Mouse (Mus musculus) gastrocnemius, adult 2 months (tissue): Measurements from ENCODE around the gene Uqcr11. TPM values are rescaled to one million over a fixed set of nuclear protein-coding genes. Genes with fewer than 3 reads are reported as not detected.

Experiments used
- DNase-seq: peaks from one replicate; pipeline ENCODE4 v3.0.0; 2022
- H3K27ac ChIP-seq: fragments of 200-600 bp; 2 replicates; pipeline ENCODE4 v1.8.1; 2022; ENCODE audit warnings: mild to moderate bottlenecking
- H3K4me3 ChIP-seq: fragments of 200-600 bp; 2 replicates; pipeline ENCODE4 v1.8.1; 2022; ENCODE audit warnings: mild to moderate bottlenecking, moderate library complexity
- CTCF ChIP-seq: fragments of 200-600 bp; IDR thresholded peaks from 2 replicates; pipeline ENCODE4 v1.8.1; 2022; ENCODE audit warnings: antibody characterized with exemption, mild to moderate bottlenecking, moderate library complexity
- intact Hi-C: fragments of 180-260 bp; cut with DNase I; formaldehyde crosslinking; loops from one replicate; pipeline ENCODE4 v1.15.1; 2025
- total RNA-seq, 2 experiments: library from RNA; stranded (reverse); gene quantifications; 2 replicates each; pipeline ENCODE4 v1.2.3; 2021

Uqcr11 gene
- total RNA-seq, 2 experiments from 2014 or later = 776 to 1,068 TPM

DNA sequence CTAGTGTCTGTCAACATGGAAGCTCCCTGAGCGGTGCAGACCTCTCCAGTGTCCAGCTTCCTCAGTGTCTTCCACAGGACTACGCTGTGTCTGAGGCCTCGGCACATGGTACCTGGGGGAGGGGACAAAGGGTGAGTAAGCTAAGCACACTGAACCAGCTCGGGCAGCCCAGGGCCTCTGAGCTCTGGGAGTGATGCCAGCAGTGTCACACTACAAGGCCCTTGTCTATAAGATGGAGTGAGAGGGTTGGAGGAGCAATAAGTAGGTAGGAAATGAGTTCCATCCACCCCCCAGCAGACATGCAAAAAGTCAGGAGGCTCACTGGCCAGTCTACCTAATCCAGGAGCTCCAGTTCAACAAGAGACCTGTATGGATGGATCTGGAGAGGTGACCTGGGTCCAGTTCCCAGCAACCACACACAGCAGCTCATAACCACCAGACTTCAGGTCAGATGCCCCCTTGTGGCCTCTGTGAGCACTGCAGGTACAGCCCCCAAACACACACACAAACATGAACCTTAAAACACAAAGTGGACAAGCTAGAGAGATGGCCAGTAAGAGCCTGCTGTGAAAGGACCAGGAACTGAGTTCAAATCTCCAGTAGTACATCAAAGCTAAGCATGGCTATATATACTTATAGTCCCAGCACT, 3.5 kb downstream of the Uqcr11 start:
- TF ChIP-seq CTCF = peak; percentile 71
- DNase-seq = no peak
- H3K27ac ChIP-seq = no peak overlapping the region
- intact Hi-C loops = loop anchor here (10.0 kb wide), 1 partner anchor 302 kb away; the partner anchor contains the start of genes Izumo4 and Mob3a
- H3K4me3 ChIP-seq = no peak overlapping the region

- Histone ChIP-seq H3K27ac (peak overlapping the region; percentile 89), H3K4me3 (no peak overlapping the region; the same call in 1 of the 2 replicates)
- no peak for DNase-seq
- no peak for TF ChIP-seq CTCF
- intact Hi-C loops = loop anchor here (10.0 kb wide), 1 partner anchor 304 kb away; the partner anchor contains the start of genes Izumo4 and Mob3a
Measured at GRCm38 (mm10) chr10:80400704-80401161, 5.9 kb downstream of the Uqcr11 start.

DNA sequence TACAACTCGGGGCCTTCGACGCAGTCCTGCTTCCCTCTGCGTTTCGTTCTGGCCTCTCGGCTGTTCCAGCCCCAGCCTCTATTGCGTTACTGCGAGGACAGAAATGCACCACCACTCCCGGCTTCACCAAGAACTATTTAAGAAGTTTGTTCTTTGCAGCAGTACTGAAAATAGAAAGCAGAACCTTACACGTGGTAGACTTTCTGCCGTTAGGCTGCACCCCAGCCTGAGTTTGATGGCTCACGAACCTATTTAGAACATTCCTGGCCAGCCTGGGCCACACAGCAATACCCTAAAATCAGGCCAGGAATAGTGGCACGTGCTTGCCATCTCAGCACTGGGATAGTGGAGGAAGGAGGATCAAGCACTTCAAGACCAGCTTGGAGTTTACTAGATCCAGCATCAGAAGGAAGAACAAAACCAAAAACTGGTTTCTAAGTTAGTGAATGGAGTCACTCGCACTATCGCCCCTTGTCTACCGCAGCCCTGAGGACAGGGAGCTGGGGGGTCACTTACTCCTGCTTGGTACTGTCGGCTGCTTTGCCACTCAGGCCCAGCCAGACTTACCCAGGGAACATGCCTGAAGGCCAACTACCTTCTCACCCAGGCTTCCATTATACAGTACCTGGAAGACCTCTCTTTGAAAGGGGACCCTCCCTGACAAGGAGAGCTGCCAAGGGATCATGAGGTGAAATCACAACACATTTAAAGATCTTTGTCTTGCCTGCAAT, 6.5 kb downstream of the Uqcr11 start:
- DNase-seq = no peak
- TF ChIP-seq CTCF = no peak
- Histone ChIP-seq H3K4me3 (peak overlapping the region; percentile 79), H3K27ac (peak overlapping the region; percentile 89)
- intact Hi-C loops = loop anchor here (10.0 kb wide), 1 partner anchor 305 kb away; the partner anchor contains the start of genes Izumo4 and Mob3a

DNA sequence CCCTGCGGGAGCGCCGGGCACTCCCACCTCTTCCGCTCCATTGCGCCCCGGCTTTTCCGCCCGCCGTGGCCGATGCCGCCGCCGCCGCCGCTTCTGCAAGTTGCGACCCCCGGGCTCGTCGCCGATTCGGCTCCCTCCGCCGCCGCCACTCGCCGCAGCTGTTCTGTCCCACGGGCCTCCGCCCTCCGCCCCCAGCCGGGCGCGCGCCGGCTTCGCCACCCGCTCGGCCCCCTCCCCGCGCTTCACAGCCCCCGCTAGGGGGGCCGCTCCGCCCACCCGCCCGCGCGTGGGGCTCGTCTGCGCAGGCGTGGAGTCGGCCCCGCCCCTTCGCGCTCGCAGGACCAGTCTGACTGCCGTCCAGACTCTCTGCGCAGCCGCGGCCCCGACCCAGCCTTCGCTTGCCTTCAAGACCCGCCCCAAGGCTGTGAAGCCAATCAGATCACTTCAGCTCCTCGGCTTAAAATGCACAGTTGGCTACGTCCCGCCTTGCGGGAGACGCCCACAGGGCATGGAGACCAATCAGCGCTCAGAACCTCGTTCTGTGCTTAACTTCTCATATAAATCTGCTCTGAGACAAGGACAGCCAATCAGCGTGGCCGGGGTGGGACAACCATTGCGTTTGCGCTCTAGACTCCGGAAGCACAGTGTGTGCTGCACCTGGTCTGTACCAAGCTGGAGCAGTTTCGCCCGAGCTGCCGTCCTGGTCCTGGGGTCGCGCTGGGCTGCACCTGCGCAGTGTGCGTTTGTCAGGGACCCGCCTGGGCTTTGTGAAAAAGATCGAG, 7.2 kb downstream of the Uqcr11 start, which contains the start of gene Mbd3:
Mbd3 (minus strand) TSS at position 360 of the 782 bp plus-strand sequence.
- peak within 1 kb of the TSS; percentile 79 for H3K4me3 ChIP-seq
- intact Hi-C loops = no loop called here
- DNase-seq = peak; percentile 100
- TF ChIP-seq CTCF = no peak
- peak within 1 kb of the TSS; percentile 100 for H3K27ac ChIP-seq

DNA sequence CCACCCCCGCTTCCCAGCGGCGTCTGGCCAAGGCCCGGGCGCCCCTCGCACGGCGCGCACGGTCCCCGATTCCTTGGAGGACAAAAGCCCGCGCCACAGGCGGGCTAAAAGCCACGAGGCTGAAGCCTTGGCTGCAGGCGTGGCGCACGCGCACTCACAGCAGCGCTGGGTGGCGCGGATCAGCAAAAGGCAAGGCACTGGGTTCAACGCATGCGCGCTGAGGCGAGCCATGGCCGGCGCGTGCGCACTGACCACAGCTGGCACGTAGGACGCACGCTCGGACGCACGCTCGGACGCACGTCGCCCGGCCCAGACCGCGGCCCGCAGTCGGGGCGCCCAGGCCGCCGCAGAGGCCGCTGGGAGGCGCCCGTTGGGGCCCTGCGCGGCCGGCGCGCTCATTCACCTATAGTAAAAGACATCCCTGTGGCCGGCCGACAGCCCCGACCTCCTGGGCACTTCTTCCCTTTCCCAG, 7.9 kb downstream of the Uqcr11 start:
- DNase-seq = peak; percentile 99
- intact Hi-C loops = no loop called here
- peak; percentile 30; the same call in 1 of the 2 replicates for TF ChIP-seq CTCF

GRCm38 (mm10) chr10:80398174-80398535, 8.5 kb downstream of the Uqcr11 start:
- Histone ChIP-seq H3K4me3 (peak overlapping the region; percentile 79), H3K27ac (peak overlapping the region; percentile 100)
- intact Hi-C loops = no loop called here
- TF ChIP-seq CTCF = no peak
- no peak for DNase-seq

More for the DNA sequence above, 7.9 kb downstream of the Uqcr11 start:
- Histone ChIP-seq H3K27ac (peak overlapping the region; percentile 100), H3K4me3 (peak overlapping the region; percentile 79)

DNA sequence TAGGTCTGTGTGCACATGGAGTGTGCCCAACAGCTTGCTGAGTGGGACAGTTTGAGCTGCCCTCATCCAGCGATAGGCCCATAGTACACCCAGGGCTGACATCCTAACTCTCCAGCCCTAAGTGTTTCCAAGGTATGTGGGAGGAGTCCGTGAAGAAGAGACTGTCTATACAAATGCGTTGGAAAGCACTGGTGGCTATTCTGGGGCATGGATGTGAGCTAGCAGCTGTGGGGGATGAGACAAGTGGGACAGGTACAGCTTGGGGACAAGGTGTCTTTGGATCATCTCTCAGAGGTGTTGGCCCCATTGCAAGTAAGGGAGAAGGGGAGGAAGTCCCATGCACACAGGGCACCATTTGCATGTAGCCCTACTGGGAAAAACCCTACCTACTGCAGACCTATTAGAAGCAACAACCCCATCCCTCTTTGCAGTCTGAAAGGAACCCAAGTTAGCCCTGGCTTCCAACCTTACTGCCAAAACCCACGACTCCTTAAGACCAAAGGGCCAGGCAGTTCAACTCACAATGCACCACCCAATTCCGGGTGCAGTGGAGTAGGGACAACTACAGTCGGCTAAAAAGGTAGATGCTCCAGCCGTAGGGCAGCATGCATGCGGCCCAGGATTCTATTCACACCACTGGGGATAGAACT, 9.0 kb downstream of the Uqcr11 start:
- TF ChIP-seq CTCF = no peak
- peak overlapping the region; percentile 100; the same call in 1 of the 2 replicates for H3K27ac ChIP-seq
- DNase-seq = no peak
- H3K4me3 ChIP-seq = peak overlapping the region; percentile 79
- intact Hi-C loops = no loop called here

GRCm38 (mm10) chr10:80396822-80397523, 9.7 kb downstream of the Uqcr11 start:
- intact Hi-C loops = no loop called here
- no peak for DNase-seq
- Histone ChIP-seq H3K4me3 (no peak overlapping the region), H3K27ac (peak overlapping the region; percentile 100; the same call in 1 of the 2 replicates)
- TF ChIP-seq CTCF = no peak

- no peak overlapping the region for H3K27ac ChIP-seq
- DNase-seq = no peak
- intact Hi-C loops = no loop called here
- no peak for TF ChIP-seq CTCF
- H3K4me3 ChIP-seq = no peak overlapping the region
Measured at GRCm38 (mm10) chr10:80395025-80395627, 11.5 kb downstream of the Uqcr11 start.

GRCm38 (mm10) chr10:80392687-80393086, 13.9 kb downstream of the Uqcr11 start:
- intact Hi-C loops = no loop called here
- Histone ChIP-seq H3K27ac (no peak overlapping the region), H3K4me3 (no peak overlapping the region)
- TF ChIP-seq CTCF = no peak
- DNase-seq = no peak

- DNase-seq = no peak
- intact Hi-C loops = no loop called here
- Histone ChIP-seq H3K4me3 (no peak overlapping the region), H3K27ac (no peak overlapping the region)
- no peak for TF ChIP-seq CTCF
Measured at GRCm38 (mm10) chr10:80390697-80391096, 15.9 kb downstream of the Uqcr11 start.
